Mouse (Mus musculus): ENCODE data around the gene Anks6. TPM values are rescaled to one million over a fixed set of nuclear protein-coding genes. Genes with fewer than 3 reads are reported as not detected.

The Anks6 gene
- total RNA-seq, 1 experiment = 0.89 TPM

DNA sequence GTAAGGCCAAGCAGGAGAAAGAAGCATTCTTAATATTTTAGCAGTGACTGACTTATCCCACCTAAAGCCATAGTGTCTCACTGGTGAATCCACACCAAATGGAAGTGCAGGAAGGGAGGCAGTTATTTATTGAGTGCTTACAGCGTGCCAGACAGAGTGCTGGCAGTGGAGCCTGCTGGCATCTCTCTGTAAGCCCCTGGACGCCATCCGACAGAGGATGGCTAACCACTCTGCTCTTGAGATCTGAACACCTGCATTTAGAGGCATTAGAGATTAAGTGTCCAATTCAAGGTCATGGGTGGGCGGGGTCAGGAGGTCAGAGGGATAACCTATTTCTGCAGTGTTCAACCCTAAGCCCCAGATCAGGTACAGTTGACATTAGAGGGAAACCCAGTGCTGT, 68.4 kb downstream of the Anks6 start:
- H3K9ac ChIP-seq (ENCODE audit: insufficient read depth, low read depth, low read length, poor library complexity, severe bottlenecking) = no peak overlapping the region
- peaks cover 0 to 5% of the 10 kb centered on the region in 2 experiments; a peak in 1 of 4 replicates for H3K4me1 ChIP-seq (ENCODE audit: control insufficient read depth in 2 of 2, insufficient read depth in 2 of 2, low read length in 2 of 2, poor library complexity in 1 of 2)
- H3K9me3 ChIP-seq (ENCODE audit: control insufficient read depth, insufficient read depth, low read depth, low read length) = no peaks in the 10 kb centered on the region
- H3K4me3 ChIP-seq (ENCODE audit: insufficient read depth in 1 of 2, low read depth in 1 of 2, low read length in 2 of 2, poor library complexity in 1 of 2, severe bottlenecking in 1 of 2) = no peak overlapping the region
- H3K27ac ChIP-seq (ENCODE audit: insufficient read depth, low read depth, low read length, poor library complexity, severe bottlenecking) = no peak overlapping the region
- in situ Hi-C loops (cut with MboI; ENCODE audit: low sequenced_read_pairs in 2 of 2, unreplicated experiment in 2 of 2) = no loop called here
- TF ChIP-seq ZNF384 (IDR thresholded peaks at IDR 0.05; ENCODE audit: low read depth, low read length) (no peak), MAFK (IDR thresholded peaks at IDR 0.05; ENCODE audit: insufficient read depth, low read depth, low read length) (no peak), HCFC1 (IDR thresholded peaks at IDR 0.05; ENCODE audit: borderline replicate concordance, insufficient read depth, low read length) (no peak), CHD2 (IDR thresholded peaks at IDR 0.05; ENCODE audit: low read depth, low read length) (no peak), ZC3H11A (IDR thresholded peaks at IDR 0.05; ENCODE audit: borderline replicate concordance, low read depth, low read length) (no peak)
- H3K36me3 ChIP-seq (ENCODE audit: control insufficient read depth, insufficient read depth, low read length, poor library complexity, severe bottlenecking) = no peaks in the 10 kb centered on the region
- no peak for DNase-seq (ENCODE audit: low read depth, low spot score)

DNA sequence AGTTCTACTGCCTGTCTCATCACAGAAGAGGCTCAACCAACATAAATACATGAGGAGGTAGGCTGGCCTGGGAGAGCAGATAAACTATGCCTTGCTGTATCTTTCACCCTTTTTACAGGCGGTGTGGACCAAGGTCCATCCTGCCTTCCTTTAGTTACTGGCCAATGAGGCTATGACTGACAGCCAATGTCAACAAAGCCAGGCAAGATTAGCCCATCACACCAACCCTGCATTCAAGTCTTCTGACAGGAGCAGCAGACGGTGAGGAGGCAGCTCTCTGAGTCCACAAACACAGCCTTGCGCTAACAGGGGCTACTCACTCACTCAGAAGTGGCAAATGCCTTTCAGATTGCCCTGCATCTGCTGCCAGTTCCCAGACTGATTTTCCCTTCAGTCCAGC, 69.0 kb downstream of the Anks6 start:
- no peak for TF ChIP-seq CHD2 (IDR thresholded peaks at IDR 0.05; ENCODE audit: low read depth, low read length)
- TF ChIP-seq ZC3H11A (IDR thresholded peaks at IDR 0.05; ENCODE audit: borderline replicate concordance, low read depth, low read length) = no peak
- H3K36me3 ChIP-seq (ENCODE audit: control insufficient read depth, insufficient read depth, low read length, poor library complexity, severe bottlenecking) = no peaks in the 10 kb centered on the region
- no peaks in the 10 kb centered on the region for H3K9me3 ChIP-seq (ENCODE audit: control insufficient read depth, insufficient read depth, low read depth, low read length)
- peaks cover 0 to 5% of the 10 kb centered on the region in 2 experiments; a peak in 1 of 4 replicates for H3K4me1 ChIP-seq (ENCODE audit: control insufficient read depth in 2 of 2, insufficient read depth in 2 of 2, low read length in 2 of 2, poor library complexity in 1 of 2)
- DNase-seq (ENCODE audit: low read depth, low spot score) = no peak
- in situ Hi-C loops (cut with MboI; ENCODE audit: low sequenced_read_pairs in 2 of 2, unreplicated experiment in 2 of 2) = no loop called here
- H3K4me3 ChIP-seq (ENCODE audit: insufficient read depth in 1 of 2, low read depth in 1 of 2, low read length in 2 of 2, poor library complexity in 1 of 2, severe bottlenecking in 1 of 2) = no peak overlapping the region
- no peak overlapping the region for H3K9ac ChIP-seq (ENCODE audit: insufficient read depth, low read depth, low read length, poor library complexity, severe bottlenecking)
- no peak overlapping the region for H3K27ac ChIP-seq (ENCODE audit: insufficient read depth, low read depth, low read length, poor library complexity, severe bottlenecking)

DNA sequence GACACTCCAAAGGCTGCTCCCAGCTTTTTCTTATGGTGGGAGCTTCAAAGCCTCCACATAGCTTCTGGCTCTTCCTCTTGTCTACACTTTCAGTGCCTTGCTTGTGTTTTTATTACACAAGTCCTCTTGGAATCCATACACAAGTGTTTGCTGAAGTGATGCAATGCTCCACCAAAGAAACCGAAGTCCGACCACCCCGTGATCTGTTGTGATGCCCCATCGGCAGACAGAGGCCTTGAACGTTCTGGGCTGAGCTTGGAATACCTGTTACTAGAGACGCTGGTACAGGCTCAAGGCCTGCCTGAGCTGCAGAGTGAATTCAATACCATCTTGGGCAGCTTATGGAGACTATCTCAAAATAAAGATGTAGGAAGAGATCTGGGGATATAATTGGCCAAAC, 69.4 kb downstream of the Anks6 start:
- no peaks in the 10 kb centered on the region for H3K9me3 ChIP-seq (ENCODE audit: control insufficient read depth, insufficient read depth, low read depth, low read length)
- TF ChIP-seq ZC3H11A (IDR thresholded peaks at IDR 0.05; ENCODE audit: borderline replicate concordance, low read depth, low read length) (no peak), CHD2 (IDR thresholded peaks at IDR 0.05; ENCODE audit: low read depth, low read length) (no peak), MAFK (IDR thresholded peaks at IDR 0.05; ENCODE audit: insufficient read depth, low read depth, low read length) (no peak)
- H3K4me1 ChIP-seq (ENCODE audit: control insufficient read depth in 2 of 2, insufficient read depth in 2 of 2, low read length in 2 of 2, poor library complexity in 1 of 2) = peaks cover 0 to 5% of the 10 kb centered on the region in 2 experiments; a peak in 1 of 4 replicates
- H3K36me3 ChIP-seq (ENCODE audit: control insufficient read depth, insufficient read depth, low read length, poor library complexity, severe bottlenecking) = no peaks in the 10 kb centered on the region
- in situ Hi-C loops (cut with MboI; ENCODE audit: low sequenced_read_pairs in 2 of 2, unreplicated experiment in 2 of 2) = no loop called here
- H3K27ac ChIP-seq (ENCODE audit: insufficient read depth, low read depth, low read length, poor library complexity, severe bottlenecking) = no peak overlapping the region
- DNase-seq (ENCODE audit: low read depth, low spot score) = no peak
- H3K9ac ChIP-seq (ENCODE audit: insufficient read depth, low read depth, low read length, poor library complexity, severe bottlenecking) = no peak overlapping the region
- no peak overlapping the region for H3K4me3 ChIP-seq (ENCODE audit: insufficient read depth in 1 of 2, low read depth in 1 of 2, low read length in 2 of 2, poor library complexity in 1 of 2, severe bottlenecking in 1 of 2)

DNA sequence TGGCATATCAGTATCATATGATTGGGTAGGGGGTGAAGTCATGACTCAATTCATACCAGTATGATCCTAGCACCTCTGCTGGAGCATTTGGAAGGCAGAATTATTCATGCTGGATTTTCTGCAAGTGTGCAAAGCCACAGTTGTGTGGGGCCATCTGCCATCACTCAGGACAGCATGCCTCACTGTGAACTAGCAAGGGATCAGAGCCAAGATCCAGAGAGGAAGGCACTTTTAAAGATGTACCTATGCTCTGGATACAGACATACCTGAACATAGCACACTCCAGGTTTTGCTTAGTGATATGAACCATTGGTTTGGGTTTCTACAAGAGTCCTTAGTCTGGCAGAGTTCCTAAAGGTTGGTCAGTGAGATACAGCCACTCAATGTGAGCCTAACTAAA, 71.2 kb downstream of the Anks6 start:
- H3K27ac ChIP-seq (ENCODE audit: insufficient read depth, low read depth, low read length, poor library complexity, severe bottlenecking) = no peak overlapping the region
- TF ChIP-seq ZC3H11A (IDR thresholded peaks at IDR 0.05; ENCODE audit: borderline replicate concordance, low read depth, low read length) (no peak), HCFC1 (IDR thresholded peaks at IDR 0.05; ENCODE audit: borderline replicate concordance, insufficient read depth, low read length) (no peak), ZNF384 (IDR thresholded peaks at IDR 0.05; ENCODE audit: low read depth, low read length) (no peak), MAFK (IDR thresholded peaks at IDR 0.05; ENCODE audit: insufficient read depth, low read depth, low read length) (no peak), CHD2 (IDR thresholded peaks at IDR 0.05; ENCODE audit: low read depth, low read length) (no peak)
- in situ Hi-C loops (cut with MboI; ENCODE audit: low sequenced_read_pairs in 2 of 2, unreplicated experiment in 2 of 2) = no loop called here
- no peak for DNase-seq (ENCODE audit: low read depth, low spot score)
- no peak overlapping the region for H3K9ac ChIP-seq (ENCODE audit: insufficient read depth, low read depth, low read length, poor library complexity, severe bottlenecking)
- peaks cover 0 to 5% of the 10 kb centered on the region in 2 experiments; a peak in 1 of 4 replicates for H3K4me1 ChIP-seq (ENCODE audit: control insufficient read depth in 2 of 2, insufficient read depth in 2 of 2, low read length in 2 of 2, poor library complexity in 1 of 2)
- no peaks in the 10 kb centered on the region for H3K9me3 ChIP-seq (ENCODE audit: control insufficient read depth, insufficient read depth, low read depth, low read length)
- no peak overlapping the region for H3K4me3 ChIP-seq (ENCODE audit: insufficient read depth in 1 of 2, low read depth in 1 of 2, low read length in 2 of 2, poor library complexity in 1 of 2, severe bottlenecking in 1 of 2)
- H3K36me3 ChIP-seq (ENCODE audit: control insufficient read depth, insufficient read depth, low read length, poor library complexity, severe bottlenecking) = no peaks in the 10 kb centered on the region

DNA sequence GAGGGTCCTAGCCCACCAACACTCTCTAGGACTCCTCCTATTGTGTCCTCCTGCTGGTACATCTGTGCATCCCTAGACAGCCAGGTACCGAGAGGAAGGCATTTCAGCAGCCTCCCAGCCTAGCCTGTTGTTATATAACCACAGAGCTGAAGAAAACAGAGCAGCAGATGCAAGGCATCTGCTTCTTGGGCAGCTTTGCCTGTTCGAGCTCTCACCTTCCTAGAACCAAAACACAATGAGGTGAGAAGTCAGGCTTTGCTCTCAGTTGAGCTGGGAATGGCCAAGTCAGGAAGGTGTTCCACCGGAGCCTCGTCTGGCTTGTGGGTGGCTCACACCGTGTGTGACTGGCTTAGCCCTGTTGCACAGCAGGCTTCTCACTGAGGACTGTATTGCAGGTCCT, 74.3 kb downstream of the Anks6 start:
- in situ Hi-C loops (cut with MboI; ENCODE audit: low sequenced_read_pairs in 2 of 2, unreplicated experiment in 2 of 2) = no loop called here
- H3K27ac ChIP-seq (ENCODE audit: insufficient read depth, low read depth, low read length, poor library complexity, severe bottlenecking) = no peak overlapping the region
- no peaks in the 10 kb centered on the region for H3K9me3 ChIP-seq (ENCODE audit: control insufficient read depth, insufficient read depth, low read depth, low read length)
- no peak overlapping the region for H3K9ac ChIP-seq (ENCODE audit: insufficient read depth, low read depth, low read length, poor library complexity, severe bottlenecking)
- no peak overlapping the region for H3K4me3 ChIP-seq (ENCODE audit: insufficient read depth in 1 of 2, low read depth in 1 of 2, low read length in 2 of 2, poor library complexity in 1 of 2, severe bottlenecking in 1 of 2)
- TF ChIP-seq CHD2 (IDR thresholded peaks at IDR 0.05; ENCODE audit: low read depth, low read length) (no peak), HCFC1 (IDR thresholded peaks at IDR 0.05; ENCODE audit: borderline replicate concordance, insufficient read depth, low read length) (no peak), ZNF384 (IDR thresholded peaks at IDR 0.05; ENCODE audit: low read depth, low read length) (no peak), MAFK (IDR thresholded peaks at IDR 0.05; ENCODE audit: insufficient read depth, low read depth, low read length) (no peak), ZC3H11A (IDR thresholded peaks at IDR 0.05; ENCODE audit: borderline replicate concordance, low read depth, low read length) (no peak)
- no peaks in the 10 kb centered on the region for H3K36me3 ChIP-seq (ENCODE audit: control insufficient read depth, insufficient read depth, low read length, poor library complexity, severe bottlenecking)
- DNase-seq (ENCODE audit: low read depth, low spot score) = no peak
- no peaks in the 10 kb centered on the region for H3K4me1 ChIP-seq (ENCODE audit: control insufficient read depth in 2 of 2, insufficient read depth in 2 of 2, low read length in 2 of 2, poor library complexity in 1 of 2)

All from ES-E14 (cell line).